Mouse (Mus musculus) splenic B cell, adult 2 months (primary cell): ENCODE measurements around the gene Zfp64.
"Not testable (repeated sequence)": the region's sequence is repeated elsewhere in the genome, so short reads cannot be mapped to it uniquely, and the experiment has no call there.

Source experiments
- DNase-seq: peaks from one replicate; pipeline ENCODE4 v3.0.0-alpha.2; 2011; ENCODE audit warnings: low read depth, low spot score
- H3K27me3 ChIP-seq: 2 replicates; pipeline ENCODE4 v1.6.1; 2012; ENCODE audit warnings: mild to moderate bottlenecking, low read length, moderate library complexity, mixed read lengths; ENCODE audit not compliant: control insufficient read depth, poor library complexity, insufficient read depth, severe bottlenecking
- H3K36me3 ChIP-seq: 2 replicates; pipeline ENCODE4 v1.6.1; 2012; ENCODE audit warnings: mild to moderate bottlenecking, low read length, moderate library complexity, mixed read lengths; ENCODE audit not compliant: control insufficient read depth, poor library complexity, insufficient read depth, severe bottlenecking

Gene Zfp64

DNA sequence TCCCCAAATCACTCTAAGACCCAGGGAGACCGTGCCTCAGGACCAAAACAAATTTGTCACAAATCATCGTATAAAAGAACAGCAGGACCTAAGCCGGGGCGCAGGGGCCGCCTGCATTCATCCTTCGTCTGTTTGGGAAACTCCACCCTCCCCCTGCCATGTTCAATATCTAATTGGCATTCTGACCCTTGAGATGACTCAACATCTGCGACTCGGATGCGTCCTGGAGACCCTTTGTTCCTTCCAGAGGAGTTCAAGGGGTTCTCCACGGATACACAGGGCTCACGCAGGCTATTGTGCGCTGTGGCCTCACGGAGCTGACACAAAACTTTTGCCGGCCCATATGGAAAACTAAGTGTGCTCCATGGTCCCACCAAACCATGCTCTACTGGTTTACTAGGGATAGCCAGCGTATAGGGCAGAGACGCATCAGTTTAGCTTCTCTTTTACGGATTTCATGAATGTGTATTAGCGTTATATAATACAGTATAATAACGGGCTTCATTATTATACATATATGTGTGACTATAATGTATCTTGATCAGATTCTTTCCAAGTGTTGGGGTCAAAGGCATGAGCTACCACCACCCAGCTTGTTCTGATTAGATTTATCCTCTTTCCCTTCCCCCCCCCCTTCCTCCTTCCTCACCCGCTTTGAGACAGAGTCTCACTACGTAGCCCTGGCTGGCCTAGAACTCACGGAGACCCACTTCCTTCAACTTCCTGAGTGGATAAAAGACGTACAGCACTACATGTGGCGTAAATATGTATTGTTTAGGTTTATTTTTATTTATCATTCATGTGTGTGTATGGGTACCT lies 94.3 kb downstream of the Zfp64 start:
- Histone ChIP-seq H3K27me3 (no peaks in the 10 kb centered on the region), H3K36me3 (no peaks in the 10 kb centered on the region)
- no peak for DNase-seq

DNA sequence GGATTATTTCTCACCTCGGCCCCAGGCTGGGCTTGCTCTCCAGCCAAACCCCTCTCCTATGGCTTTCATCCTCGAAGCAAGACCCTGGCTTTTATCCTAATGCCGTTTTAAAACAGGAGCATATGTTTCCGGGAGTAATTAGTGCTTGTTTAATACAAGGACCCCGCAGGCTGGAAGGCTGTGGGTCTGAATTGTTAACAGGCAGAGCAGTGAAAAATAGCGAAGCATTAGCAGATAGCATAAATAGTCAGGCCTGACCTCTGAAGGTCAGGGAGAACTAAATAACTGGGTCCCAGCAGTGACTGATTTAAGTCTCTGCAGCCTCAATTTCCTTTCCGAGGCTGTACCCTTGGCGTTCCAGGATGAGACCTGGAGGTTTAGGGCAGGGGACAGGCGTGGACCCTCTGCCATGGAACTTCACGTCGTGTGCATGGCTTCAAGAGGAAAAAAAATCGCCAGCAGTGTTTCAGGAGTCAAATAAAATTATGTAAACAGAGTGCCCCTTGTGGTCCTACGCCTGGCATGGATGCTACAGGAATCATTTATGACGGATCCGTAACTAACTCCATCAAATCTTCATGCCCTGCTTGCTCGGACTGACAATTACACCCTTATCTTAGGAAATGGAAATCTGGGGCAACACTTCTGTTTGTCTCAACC lies 95.2 kb downstream of the Zfp64 start:
- Histone ChIP-seq H3K27me3 (no peaks in the 10 kb centered on the region), H3K36me3 (no peaks in the 10 kb centered on the region)
- no peak for DNase-seq

DNA sequence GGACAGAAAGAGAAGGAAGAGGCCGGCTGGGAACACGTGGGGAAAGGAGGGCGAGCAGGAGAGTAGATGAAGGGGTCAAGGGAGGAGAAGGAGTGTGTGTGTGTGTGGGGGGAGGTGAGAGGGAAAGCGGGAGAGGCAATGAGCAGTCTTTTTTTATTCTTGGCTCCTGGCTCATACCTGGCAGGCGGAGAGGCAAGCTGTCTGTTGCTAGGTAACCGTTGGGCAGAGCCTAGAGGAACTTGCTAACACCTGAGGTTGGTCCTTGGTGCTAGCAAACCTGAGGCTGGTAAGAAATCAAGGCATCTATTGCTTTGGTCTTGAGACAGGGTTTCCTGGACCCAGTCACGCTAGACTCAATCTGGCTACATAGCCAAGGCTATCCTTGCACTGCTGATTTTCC lies 98.7 kb downstream of the Zfp64 start:
- Histone ChIP-seq H3K36me3 (no peaks in the 10 kb centered on the region), H3K27me3 (no peaks in the 10 kb centered on the region)
- DNase-seq: no peak

DNA sequence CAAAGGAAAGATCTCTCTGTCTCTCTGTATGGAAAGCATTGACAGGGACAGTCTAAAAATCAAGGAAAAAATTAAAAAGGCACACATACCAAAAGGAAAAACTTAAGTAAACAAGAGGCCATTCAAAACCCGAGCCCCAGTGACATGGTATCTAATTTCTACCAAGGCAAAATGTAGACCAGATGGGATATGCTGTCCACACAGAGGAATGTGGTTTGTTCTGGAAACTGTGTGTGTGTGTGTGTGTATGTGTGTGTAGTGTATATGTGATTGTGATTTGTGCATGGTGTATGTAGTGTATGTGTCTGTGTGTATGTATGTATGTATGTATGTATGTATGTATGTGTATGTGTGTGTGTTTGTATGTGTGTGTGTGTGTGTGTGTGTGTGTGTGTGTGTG lies 100.6 kb downstream of the Zfp64 start:
- Histone ChIP-seq H3K36me3 (no peaks in the 10 kb centered on the region), H3K27me3 (no peaks in the 10 kb centered on the region)
- DNase-seq: no peak

DNA sequence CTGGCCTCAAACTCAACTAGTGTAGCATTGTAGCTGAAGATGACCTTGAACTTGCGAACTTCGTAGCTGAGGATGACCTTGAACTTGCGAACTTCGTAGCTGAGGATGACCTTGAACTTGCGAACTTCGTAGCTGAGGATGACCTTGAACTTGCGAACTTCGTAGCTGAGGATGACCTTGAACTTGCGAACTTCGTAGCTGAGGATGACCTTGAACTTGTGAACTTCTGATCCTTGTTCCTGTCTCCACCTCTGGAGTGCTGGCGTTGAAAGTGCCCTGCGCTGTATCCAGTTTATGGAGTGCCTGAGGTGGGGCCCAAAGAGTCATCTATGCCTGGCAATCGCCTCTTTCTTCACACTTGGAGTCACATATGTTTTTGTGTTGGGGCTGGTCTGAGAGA lies 101.5 kb downstream of the Zfp64 start:
- not testable (repeated sequence) for DNase-seq, H3K27me3 ChIP-seq, H3K36me3 ChIP-seq

DNA sequence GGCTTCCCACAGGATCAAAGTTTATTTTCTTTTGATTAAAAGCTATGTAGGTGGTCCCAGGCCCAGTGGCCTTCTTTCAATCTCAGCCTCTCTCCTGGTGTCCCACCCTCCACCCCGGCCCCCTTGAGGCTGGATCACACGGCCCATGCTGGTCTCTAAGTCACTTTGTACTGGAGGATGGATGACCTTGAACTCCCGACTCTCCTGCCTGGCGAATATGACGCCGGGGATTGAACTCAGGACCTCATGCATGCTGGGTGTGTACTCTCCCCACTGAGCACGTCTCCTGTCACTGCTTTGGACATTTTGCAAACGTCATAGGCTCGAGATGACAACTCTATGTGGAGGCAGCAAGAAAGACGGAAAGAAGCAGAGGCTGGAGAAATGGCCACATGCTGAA lies 103.8 kb downstream of the Zfp64 start:
- no peaks in the 10 kb centered on the region for H3K36me3 ChIP-seq
- DNase-seq: no peak
- no peaks in the 10 kb centered on the region for H3K27me3 ChIP-seq

DNA sequence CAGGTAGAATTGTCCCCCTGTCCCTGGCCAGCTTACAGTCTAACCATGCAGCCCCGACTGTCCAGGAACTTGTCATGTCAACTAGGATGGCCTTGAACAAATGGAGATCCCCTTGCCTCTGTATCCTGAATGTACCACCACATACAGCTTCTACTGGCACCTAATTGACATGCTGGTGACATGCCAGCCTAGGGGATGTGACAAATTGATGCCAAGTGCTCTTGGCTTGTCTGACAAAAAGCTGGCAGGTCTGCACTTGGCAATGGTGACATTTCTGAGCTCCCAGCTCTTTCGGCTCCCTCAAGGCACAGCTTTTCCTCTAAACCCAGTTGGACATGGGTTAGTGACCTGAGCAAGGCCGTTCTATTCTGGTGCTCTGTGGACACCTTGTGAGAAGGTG lies 106.8 kb downstream of the Zfp64 start:
- Histone ChIP-seq H3K27me3 (no peaks in the 10 kb centered on the region), H3K36me3 (no peaks in the 10 kb centered on the region)
- no peak for DNase-seq

DNA sequence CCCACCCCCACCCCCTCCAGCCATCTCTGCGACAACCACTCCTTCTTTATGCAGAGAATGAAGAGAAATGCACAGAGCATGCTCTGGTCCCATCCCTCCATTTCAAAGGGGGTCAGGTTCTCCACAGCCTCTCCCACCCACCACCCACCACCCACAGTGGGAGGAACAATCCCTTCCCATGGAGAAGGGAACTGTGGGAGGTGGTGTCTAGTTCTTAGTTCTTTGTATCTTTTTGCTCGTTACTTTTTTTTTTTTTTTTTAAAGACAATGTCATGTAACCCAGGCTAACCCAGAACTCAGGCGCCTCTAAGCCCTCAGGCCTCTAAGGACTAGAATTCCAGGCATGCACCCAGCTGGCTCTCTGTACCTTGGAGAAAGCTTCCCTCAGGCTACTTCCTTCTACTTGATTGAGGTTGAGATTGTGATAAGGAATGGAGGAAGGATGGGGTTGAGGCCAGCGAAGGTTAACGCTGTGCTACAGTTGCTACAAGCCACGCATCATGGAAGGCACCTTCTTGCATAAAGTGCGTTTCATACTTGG lies 109.1 kb downstream of the Zfp64 start:
- no peak for DNase-seq
- H3K36me3 ChIP-seq: no peaks in the 10 kb centered on the region
- H3K27me3 ChIP-seq: 0 out of 2 replicates have a peak, but pooled peaks cover under 1% of the 10 kb centered on the region
